Mouse (Mus musculus) C2C12 (cell line): ENCODE results near the gene Sf1.

Source experiments
- CEBPB ChIP-seq: IDR thresholded peaks from one replicate; pipeline ENCODE4 v1.6.1; 2011; ENCODE audit warnings: low read depth, mild to moderate bottlenecking, control low read depth, moderate library complexity
- CTCF ChIP-seq: IDR thresholded peaks from one replicate; pipeline ENCODE4 v1.5.1; 2011; ENCODE audit not compliant: control insufficient read depth, insufficient read depth, insufficient read length
- FOSL1 ChIP-seq: IDR thresholded peaks from one replicate; pipeline ENCODE4 v1.8.0; 2011; ENCODE audit warnings: mild to moderate bottlenecking, low read length; ENCODE audit not compliant: poor library complexity, insufficient read depth, severe bottlenecking
- MAX ChIP-seq: IDR thresholded peaks from one replicate; pipeline ENCODE4 v1.6.1; 2011; ENCODE audit warnings: mild to moderate bottlenecking, control low read depth
- MYOD1 ChIP-seq: IDR thresholded peaks from one replicate; pipeline ENCODE4 v1.6.1; 2011; ENCODE audit warnings: low read depth; ENCODE audit not compliant: control insufficient read depth, insufficient read length
- USF1 ChIP-seq: IDR thresholded peaks from one replicate; pipeline ENCODE4 v1.6.1; 2011; ENCODE audit warnings: low read depth, mild to moderate bottlenecking, control low read depth, moderate library complexity

- TF ChIP-seq CEBPB (no peak), CTCF (no peak), MYOD1 (no peak), MAX (no peak), USF1 (no peak), FOSL1 (no peak)
Measured at GRCm38 (mm10) chr19:6351431-6352106, 11.9 kb upstream of the Sf1 start.
